Mouse (Mus musculus): ENCODE data around the gene Rmnd1.
"Not testable (repeated sequence)": the region's sequence is repeated elsewhere in the genome, so short reads cannot be mapped to it uniquely, and the experiment has no call there.

DNA sequence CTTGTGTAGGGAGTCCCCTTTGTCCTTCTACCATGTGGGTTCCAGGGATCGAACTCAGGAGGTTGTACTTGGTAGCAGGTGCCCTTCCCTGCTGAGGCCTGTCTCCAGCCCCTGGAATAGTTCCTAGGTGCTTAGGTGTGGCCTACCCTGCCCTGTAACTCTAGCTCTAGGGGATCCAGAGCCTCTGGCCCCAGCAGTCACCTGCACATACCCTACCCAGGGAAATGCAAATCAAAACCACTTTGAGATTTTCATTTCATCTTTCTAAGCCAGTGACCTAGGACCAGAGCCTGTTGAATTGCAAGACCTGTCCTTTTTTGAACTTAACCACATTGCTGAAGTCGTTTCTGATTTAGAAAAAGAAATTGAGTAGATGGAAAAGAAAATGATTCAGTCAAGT, 1.7 kb upstream of the Rmnd1 start:
- not testable (repeated sequence) for TF ChIP-seq POLR2A (IDR thresholded peaks at IDR 0.05; ENCODE audit: borderline replicate concordance, low read depth, low read length); CTCF (IDR thresholded peaks at IDR 0.05; ENCODE audit: low read depth, low read length)
